Mouse (Mus musculus): ENCODE results near the gene 1700037C18Rik. TPM values are rescaled to one million over a fixed set of nuclear protein-coding genes. Genes with fewer than 3 reads are reported as not detected.

The 1700037C18Rik gene
- polyA plus RNA-seq, 1 experiment = 364 TPM

- no peaks in the 10 kb centered on the region for H3K4me1 ChIP-seq (ENCODE audit: control insufficient read depth, insufficient read depth, low read length)
- no peak overlapping the region for H3K27ac ChIP-seq (ENCODE audit: control insufficient read depth, insufficient read depth, low read depth, low read length)
- H3K27me3 ChIP-seq (ENCODE audit: control insufficient read depth, insufficient read depth, low read length) = no peaks in the 10 kb centered on the region
- peaks cover 2% of the 10 kb centered on the region for H3K36me3 ChIP-seq (ENCODE audit: control insufficient read depth, insufficient read depth, low read length)
- H3K4me3 ChIP-seq (ENCODE audit: control insufficient read depth, low read depth, low read length) = no peak overlapping the region
- TF ChIP-seq POLR2A (IDR thresholded peaks at IDR 0.05; ENCODE audit: control insufficient read depth, low read depth, low read length) (no peak), CTCF (IDR thresholded peaks at IDR 0.05; ENCODE audit: control insufficient read depth, insufficient read depth, insufficient replicate concordance, low read depth, low read length) (no peak)
Observed at GRCm38 (mm10) chr16:3928582-3928981, 20.1 kb upstream of the 1700037C18Rik start.

GRCm38 (mm10) chr16:3923966-3924365, 15.5 kb upstream of the 1700037C18Rik start:
- no peaks in the 10 kb centered on the region for H3K27me3 ChIP-seq (ENCODE audit: control insufficient read depth, insufficient read depth, low read length)
- peaks cover 2% of the 10 kb centered on the region for H3K36me3 ChIP-seq (ENCODE audit: control insufficient read depth, insufficient read depth, low read length)
- no peaks in the 10 kb centered on the region for H3K4me1 ChIP-seq (ENCODE audit: control insufficient read depth, insufficient read depth, low read length)
- no peak overlapping the region for H3K27ac ChIP-seq (ENCODE audit: control insufficient read depth, insufficient read depth, low read depth, low read length)
- no peak for TF ChIP-seq CTCF (IDR thresholded peaks at IDR 0.05; ENCODE audit: control insufficient read depth, insufficient read depth, insufficient replicate concordance, low read depth, low read length)
- no peak overlapping the region for H3K4me3 ChIP-seq (ENCODE audit: control insufficient read depth, low read depth, low read length)

- no peak overlapping the region for H3K27ac ChIP-seq (ENCODE audit: control insufficient read depth, insufficient read depth, low read depth, low read length)
- peaks cover 2% of the 10 kb centered on the region for H3K36me3 ChIP-seq (ENCODE audit: control insufficient read depth, insufficient read depth, low read length)
- H3K4me1 ChIP-seq (ENCODE audit: control insufficient read depth, insufficient read depth, low read length) = no peaks in the 10 kb centered on the region
- no peaks in the 10 kb centered on the region for H3K27me3 ChIP-seq (ENCODE audit: control insufficient read depth, insufficient read depth, low read length)
- TF ChIP-seq POLR2A (IDR thresholded peaks at IDR 0.05; ENCODE audit: control insufficient read depth, low read depth, low read length) (no peak), CTCF (IDR thresholded peaks at IDR 0.05; ENCODE audit: control insufficient read depth, insufficient read depth, insufficient replicate concordance, low read depth, low read length) (no peak)
- H3K4me3 ChIP-seq (ENCODE audit: control insufficient read depth, low read depth, low read length) = no peak overlapping the region
Observed at GRCm38 (mm10) chr16:3923515-3923914, 15.0 kb upstream of the 1700037C18Rik start.

DNA sequence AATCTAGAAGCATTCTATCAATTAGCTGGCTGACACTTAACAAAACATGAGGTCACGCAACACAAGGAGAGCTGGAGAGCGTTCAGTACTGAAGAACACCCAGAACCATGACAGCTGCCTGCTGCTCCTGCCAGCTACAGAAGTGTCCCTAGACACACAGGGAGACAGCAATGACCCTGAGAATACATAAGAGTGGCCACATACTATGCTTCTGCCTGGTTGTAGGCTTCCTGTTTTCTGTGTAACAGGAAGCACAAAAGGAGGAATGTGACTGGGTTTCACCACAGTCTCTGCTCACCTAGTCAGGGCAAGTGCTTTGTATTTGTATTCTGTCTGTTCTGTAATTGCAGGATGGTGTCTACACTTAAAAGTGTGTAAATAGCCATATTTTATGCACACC, 12.3 kb upstream of the 1700037C18Rik start:
- TF ChIP-seq CTCF (IDR thresholded peaks at IDR 0.05; ENCODE audit: control insufficient read depth, insufficient read depth, insufficient replicate concordance, low read depth, low read length) = no peak
- TF ChIP-seq POLR2A (IDR thresholded peaks at IDR 0.05; ENCODE audit: control insufficient read depth, low read depth, low read length) = no peak
- H3K27me3 ChIP-seq (ENCODE audit: control insufficient read depth, insufficient read depth, low read length) = no peaks in the 10 kb centered on the region
- no peaks in the 10 kb centered on the region for H3K4me1 ChIP-seq (ENCODE audit: control insufficient read depth, insufficient read depth, low read length)
- H3K27ac ChIP-seq (ENCODE audit: control insufficient read depth, insufficient read depth, low read depth, low read length) = no peak overlapping the region
- peaks cover 2% of the 10 kb centered on the region; the same call in 1 of the 2 replicates for H3K36me3 ChIP-seq (ENCODE audit: control insufficient read depth, insufficient read depth, low read length)
- no peak overlapping the region for H3K4me3 ChIP-seq (ENCODE audit: control insufficient read depth, low read depth, low read length)

DNA sequence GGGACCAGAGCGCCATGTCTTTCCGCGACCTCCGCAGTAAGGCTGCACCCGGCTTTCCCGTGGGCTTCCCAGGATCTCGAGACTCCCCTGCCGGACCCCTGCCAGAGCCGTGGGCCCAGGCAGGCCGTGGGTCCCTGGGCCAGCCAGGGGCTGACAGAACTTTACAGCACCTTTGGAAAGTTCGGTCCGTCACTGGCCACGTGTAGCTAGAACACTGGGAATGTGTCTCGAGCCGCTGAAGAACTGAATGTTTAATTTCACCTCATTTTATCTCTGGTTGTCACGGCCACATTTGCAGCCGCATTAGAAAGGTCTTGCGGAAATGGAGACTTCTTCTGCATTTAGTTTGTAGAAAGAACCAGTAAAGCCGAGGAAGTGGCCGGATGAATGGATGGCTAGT, 629 bp upstream of the 1700037C18Rik start:
- TF ChIP-seq POLR2A (IDR thresholded peaks at IDR 0.05; ENCODE audit: control insufficient read depth, low read depth, low read length) = no peak
- no peak for TF ChIP-seq CTCF (IDR thresholded peaks at IDR 0.05; ENCODE audit: control insufficient read depth, insufficient read depth, insufficient replicate concordance, low read depth, low read length)
- H3K27ac ChIP-seq (ENCODE audit: control insufficient read depth, insufficient read depth, low read depth, low read length) = peak overlapping the region; percentile 93
- H3K36me3 ChIP-seq (ENCODE audit: control insufficient read depth, insufficient read depth, low read length) = no peaks in the 10 kb centered on the region
- H3K4me1 ChIP-seq (ENCODE audit: control insufficient read depth, insufficient read depth, low read length) = no peaks in the 10 kb centered on the region
- H3K27me3 ChIP-seq (ENCODE audit: control insufficient read depth, insufficient read depth, low read length) = no peaks in the 10 kb centered on the region
- peak overlapping the region; percentile 96 for H3K4me3 ChIP-seq (ENCODE audit: control insufficient read depth, low read depth, low read length)

GRCm38 (mm10) chr16:3907471-3907870, 1.0 kb downstream of the 1700037C18Rik start:
- no peak for TF ChIP-seq CTCF (IDR thresholded peaks at IDR 0.05; ENCODE audit: control insufficient read depth, insufficient read depth, insufficient replicate concordance, low read depth, low read length)
- peak; percentile 77; the same call in 1 of the 2 replicates for TF ChIP-seq POLR2A (IDR thresholded peaks at IDR 0.05; ENCODE audit: control insufficient read depth, low read depth, low read length)
- Histone ChIP-seq H3K4me3 (ENCODE audit: control insufficient read depth, low read depth, low read length) (peak overlapping the region; percentile 87), H3K4me1 (ENCODE audit: control insufficient read depth, insufficient read depth, low read length) (no peaks in the 10 kb centered on the region), H3K27me3 (ENCODE audit: control insufficient read depth, insufficient read depth, low read length) (no peaks in the 10 kb centered on the region), H3K27ac (ENCODE audit: control insufficient read depth, insufficient read depth, low read depth, low read length) (peak overlapping the region; percentile 90), H3K36me3 (ENCODE audit: control insufficient read depth, insufficient read depth, low read length) (no peaks in the 10 kb centered on the region)

DNA sequence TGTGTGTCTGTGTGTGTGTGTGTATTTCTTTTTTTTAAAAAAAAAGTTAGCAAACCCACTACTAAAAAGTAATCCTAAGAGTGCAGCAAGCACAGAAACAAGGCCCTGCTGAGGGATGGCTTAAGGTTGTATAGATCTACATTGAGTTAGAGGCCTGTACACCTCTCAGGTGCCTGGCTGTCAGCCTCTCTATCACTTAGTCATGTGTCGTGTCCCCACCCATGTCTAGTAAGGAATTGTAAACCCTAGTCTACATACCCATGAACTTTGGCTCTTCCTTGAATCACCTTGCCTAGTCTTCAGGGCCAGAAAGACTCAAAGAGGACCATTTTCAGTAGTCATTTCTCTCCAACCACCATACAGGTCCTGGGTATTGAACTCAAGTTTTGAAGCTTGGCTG, 11.9 kb downstream of the 1700037C18Rik start:
- no peak for TF ChIP-seq POLR2A (IDR thresholded peaks at IDR 0.05; ENCODE audit: control insufficient read depth, low read depth, low read length)
- no peak for TF ChIP-seq CTCF (IDR thresholded peaks at IDR 0.05; ENCODE audit: control insufficient read depth, insufficient read depth, insufficient replicate concordance, low read depth, low read length)
- Histone ChIP-seq H3K27ac (ENCODE audit: control insufficient read depth, insufficient read depth, low read depth, low read length) (no peak overlapping the region), H3K4me3 (ENCODE audit: control insufficient read depth, low read depth, low read length) (no peak overlapping the region), H3K36me3 (ENCODE audit: control insufficient read depth, insufficient read depth, low read length) (peaks cover 1% of the 10 kb centered on the region; the same call in 1 of the 2 replicates), H3K4me1 (ENCODE audit: control insufficient read depth, insufficient read depth, low read length) (peaks cover 3% of the 10 kb centered on the region; the same call in 1 of the 2 replicates), H3K27me3 (ENCODE audit: control insufficient read depth, insufficient read depth, low read length) (no peaks in the 10 kb centered on the region)

GRCm38 (mm10) chr16:3896046-3896445, 12.4 kb downstream of the 1700037C18Rik start:
- Histone ChIP-seq H3K27ac (ENCODE audit: control insufficient read depth, insufficient read depth, low read depth, low read length) (no peak overlapping the region), H3K27me3 (ENCODE audit: control insufficient read depth, insufficient read depth, low read length) (no peaks in the 10 kb centered on the region), H3K4me3 (ENCODE audit: control insufficient read depth, low read depth, low read length) (no peak overlapping the region), H3K4me1 (ENCODE audit: control insufficient read depth, insufficient read depth, low read length) (peaks cover 3% of the 10 kb centered on the region; the same call in 1 of the 2 replicates), H3K36me3 (ENCODE audit: control insufficient read depth, insufficient read depth, low read length) (peaks cover 1% of the 10 kb centered on the region; the same call in 1 of the 2 replicates)
- no peak for TF ChIP-seq POLR2A (IDR thresholded peaks at IDR 0.05; ENCODE audit: control insufficient read depth, low read depth, low read length)
- no peak for TF ChIP-seq CTCF (IDR thresholded peaks at IDR 0.05; ENCODE audit: control insufficient read depth, insufficient read depth, insufficient replicate concordance, low read depth, low read length)

Data from testis, adult 2 months (tissue).